Mouse (Mus musculus) small intestine, adult 2 months (tissue): ENCODE results near the gene Hrc.

Source experiments
- CTCF ChIP-seq: fragments of 200-500 bp; IDR thresholded peaks from 2 replicates; pipeline ENCODE4 v1.5.1; 2012; ENCODE audit warnings: low read depth, mild to moderate bottlenecking, control low read depth, inconsistent platforms, low read length, moderate library complexity, mixed read lengths; ENCODE audit not compliant: insufficient replicate concordance, insufficient read length; ENCODE audit errors: extremely low read depth
- POLR2A ChIP-seq: fragments of 200-500 bp; IDR thresholded peaks from 2 replicates; pipeline ENCODE4 v1.6.1; 2012; ENCODE audit warnings: low read depth, mild to moderate bottlenecking, control low read depth, inconsistent platforms, low read length, moderate library complexity

GRCm38 (mm10) chr7:45346905-45347304 lies 11.8 kb downstream of the Hrc start:
- TF ChIP-seq POLR2A (no peak), CTCF (no peak)
